Mouse (Mus musculus) stomach, embryonic 14.5 days (tissue): Measurements from ENCODE around the gene Mmp24. TPM values are rescaled to one million over a fixed set of nuclear protein-coding genes. Genes with fewer than 3 reads are reported as not detected.

Experiments used
- ATAC-seq: fragments of 200-750 bp; cut with Nextera tagmentation; 2 replicates; pipeline ENCODE4 v1.8.0; 2017; ENCODE audit warnings: low read depth, moderate TSS enrichment; ENCODE audit not compliant: insufficient number of reproducible peaks, insufficient read depth, low FRiP score
- H3K27ac ChIP-seq: fragments of 300-500 bp; sonication (generic); 2 replicates; pipeline ENCODE4 v1.5.1; 2014; ENCODE audit warnings: mild to moderate bottlenecking, low read length, moderate library complexity, mixed read lengths
- H3K27me3 ChIP-seq: fragments of 300-500 bp; sonication (generic); 2 replicates; pipeline ENCODE4 v1.6.1; 2014; ENCODE audit warnings: low read length, control low read depth, mixed read lengths; ENCODE audit not compliant: control insufficient read depth, insufficient read depth
- H3K36me3 ChIP-seq: fragments of 300-500 bp; sonication (generic); 2 replicates; pipeline ENCODE4 v1.6.1; 2014; ENCODE audit warnings: mild to moderate bottlenecking, control low read depth, low read length, moderate library complexity, mixed read lengths; ENCODE audit not compliant: control insufficient read depth, insufficient read depth
- H3K4me1 ChIP-seq: fragments of 300-500 bp; sonication (generic); 2 replicates; pipeline ENCODE4 v1.6.1; 2014; ENCODE audit warnings: low read length, control low read depth, mixed read lengths; ENCODE audit not compliant: control insufficient read depth, insufficient read depth
- H3K4me2 ChIP-seq: fragments of 300-500 bp; sonication (generic); replicated peaks from 2 replicates; pipeline ENCODE4 v1.6.1; 2014; ENCODE audit warnings: low read depth, low read length, control low read depth
- H3K4me3 ChIP-seq: fragments of 300-500 bp; sonication (generic); 2 replicates; pipeline ENCODE4 v1.5.1; 2014; ENCODE audit warnings: low read depth, low read length, control low read depth
- H3K9ac ChIP-seq: fragments of 300-500 bp; sonication (generic); replicated peaks from 2 replicates; pipeline ENCODE4 v1.6.1; 2014; ENCODE audit warnings: low read depth, mild to moderate bottlenecking, control low read depth, low read length, moderate library complexity, mixed read lengths
- H3K9me3 ChIP-seq: fragments of 300-500 bp; sonication (generic); 2 replicates; pipeline ENCODE4 v1.6.1; 2016; ENCODE audit warnings: low read depth, low read length, control low read depth; ENCODE audit not compliant: control insufficient read depth
- WGBS: fragments of 180-500 bp; shearing (Covaris S2); extraction: QIAGEN DNeasy Blood & Tissue Kit; methylation state at CpG from one replicate; pipeline ENCODE4 v1.1.7; 2014; 5-methylcytosine and 5-hydroxymethylcytosine counted together
- polyA plus RNA-seq: library from polyadenylated mRNA; unstranded; fragments of >200 nt; fragmentation: Nextera tagmentation; extraction: Ambion mirVana; gene quantifications from 2 replicates; pipeline ENCODE4 v1.2.1, GENCODE M21; 2014

Gene Mmp24
- polyA plus RNA-seq, 1 experiment from 2014 or later = 0.51 TPM

GRCm38 (mm10) chr2:155756855-155757566 is 18.1 kb upstream of the Mmp24 start:
- Histone ChIP-seq H3K27me3 (no peaks in the 10 kb centered on the region), H3K9me3 (no peaks in the 10 kb centered on the region), H3K36me3 (no peaks in the 10 kb centered on the region), H3K4me1 (no peaks in the 10 kb centered on the region), H3K9ac (no peak overlapping the region), H3K4me3 (no peak overlapping the region), H3K4me2 (no peak overlapping the region), H3K27ac (no peak overlapping the region)
- no peak for ATAC-seq
- 66% methylated on average over 14 of the region's 14 CpGs for WGBS

DNA sequence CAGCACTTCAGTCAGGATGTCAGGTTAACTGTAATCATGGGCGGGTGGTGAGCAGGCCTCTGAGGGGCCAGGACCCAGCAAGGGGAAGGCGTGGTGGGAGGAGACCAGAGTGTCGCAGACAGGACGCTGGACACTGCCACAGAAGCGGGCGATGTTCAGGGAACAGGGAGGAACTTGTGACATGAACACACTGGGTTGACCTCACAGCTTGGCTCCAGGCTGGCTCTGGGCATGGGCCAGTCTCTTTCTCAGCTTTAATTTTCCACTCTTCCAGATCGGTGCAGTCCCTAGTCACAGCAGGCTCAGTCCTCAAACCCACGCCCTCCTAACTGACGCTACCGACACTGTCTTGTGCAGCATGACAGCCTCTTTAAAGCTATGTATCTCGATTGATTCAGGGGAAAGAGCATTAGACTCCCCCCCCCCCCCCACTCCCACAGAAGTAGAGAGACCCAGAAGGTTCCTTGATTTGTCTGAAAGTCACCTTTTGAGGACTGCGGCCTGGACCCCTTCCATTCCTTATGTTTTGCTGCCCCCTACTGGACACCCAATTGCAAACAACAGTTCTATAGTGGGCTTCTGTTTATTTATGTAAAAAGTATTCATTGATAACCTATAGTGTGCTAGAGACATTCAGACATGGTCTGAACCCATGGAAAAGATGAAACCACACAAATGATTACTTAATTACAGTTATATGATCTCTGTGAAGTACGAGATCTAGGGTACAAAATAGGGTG is 10.3 kb upstream of the Mmp24 start:
- H3K27me3 ChIP-seq = no peaks in the 10 kb centered on the region
- H3K9me3 ChIP-seq = no peaks in the 10 kb centered on the region
- no peaks in the 10 kb centered on the region for H3K36me3 ChIP-seq
- no peak overlapping the region for H3K27ac ChIP-seq
- ATAC-seq = no peak
- WGBS = 47% methylated on average over 13 of the region's 13 CpGs
- H3K4me3 ChIP-seq = no peak overlapping the region
- no peaks in the 10 kb centered on the region for H3K4me1 ChIP-seq
- no peak overlapping the region for H3K4me2 ChIP-seq
- no peak overlapping the region for H3K9ac ChIP-seq

GRCm38 (mm10) chr2:155773664-155774063 is 1.5 kb upstream of the Mmp24 start:
- Histone ChIP-seq H3K9ac (no peak overlapping the region), H3K4me2 (no peak overlapping the region), H3K36me3 (no peaks in the 10 kb centered on the region), H3K4me3 (no peak overlapping the region), H3K27ac (no peak overlapping the region), H3K9me3 (no peaks in the 10 kb centered on the region), H3K4me1 (0 out of 2 replicates have a peak, but pooled peaks cover 7% of the 10 kb centered on the region), H3K27me3 (peaks cover 16% of the 10 kb centered on the region; the same call in 1 of the 2 replicates)
- 57% methylated on average over 4 of the region's 4 CpGs for WGBS
- no peak for ATAC-seq

DNA sequence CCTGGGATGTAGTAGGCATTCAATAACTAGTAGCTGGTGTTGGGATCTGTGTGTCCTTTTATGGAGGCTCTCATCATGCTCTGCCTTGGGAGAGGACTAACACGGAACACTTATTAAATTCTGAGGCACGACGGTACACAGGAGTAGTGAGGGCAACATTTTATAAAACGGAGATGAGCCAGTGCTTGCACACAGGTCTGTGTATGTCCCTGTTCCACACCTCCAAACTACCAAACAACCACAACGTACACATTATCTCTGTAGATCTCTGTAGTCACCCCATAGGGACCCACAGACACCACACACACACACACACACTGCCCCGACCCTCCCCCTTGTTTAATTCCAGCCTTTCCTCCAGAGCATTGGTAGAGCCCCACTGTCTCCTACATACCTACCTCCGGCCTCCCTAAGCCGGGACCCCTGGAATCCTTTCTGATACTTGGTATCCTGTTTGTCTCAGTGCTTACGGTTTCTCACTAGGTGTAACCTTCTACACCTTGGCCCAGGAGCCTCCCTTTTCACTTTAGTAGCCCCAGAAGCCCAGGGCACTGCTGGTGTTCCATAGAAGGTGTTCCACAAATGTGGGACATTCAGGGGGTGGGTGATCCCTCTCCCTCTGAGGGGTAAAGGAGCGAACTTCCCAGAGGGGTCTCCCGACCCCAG is 748 bp upstream of the Mmp24 start:
- 0 out of 2 replicates have a peak, but pooled peaks cover 7% of the 10 kb centered on the region for H3K4me1 ChIP-seq
- WGBS = 55% methylated on average over 11 of the region's 11 CpGs
- peaks cover 16% of the 10 kb centered on the region; the same call in 1 of the 2 replicates for H3K27me3 ChIP-seq
- no peaks in the 10 kb centered on the region for H3K36me3 ChIP-seq
- no peak for ATAC-seq
- H3K4me2 ChIP-seq = peak overlapping the region; percentile 95; the same call in 1 of the 2 replicates
- no peak overlapping the region; the same call in 1 of the 2 replicates for H3K9ac ChIP-seq
- no peaks in the 10 kb centered on the region for H3K9me3 ChIP-seq
- no peak overlapping the region for H3K27ac ChIP-seq
- H3K4me3 ChIP-seq = peak overlapping the region; percentile 31; the same call in 1 of the 2 replicates

DNA sequence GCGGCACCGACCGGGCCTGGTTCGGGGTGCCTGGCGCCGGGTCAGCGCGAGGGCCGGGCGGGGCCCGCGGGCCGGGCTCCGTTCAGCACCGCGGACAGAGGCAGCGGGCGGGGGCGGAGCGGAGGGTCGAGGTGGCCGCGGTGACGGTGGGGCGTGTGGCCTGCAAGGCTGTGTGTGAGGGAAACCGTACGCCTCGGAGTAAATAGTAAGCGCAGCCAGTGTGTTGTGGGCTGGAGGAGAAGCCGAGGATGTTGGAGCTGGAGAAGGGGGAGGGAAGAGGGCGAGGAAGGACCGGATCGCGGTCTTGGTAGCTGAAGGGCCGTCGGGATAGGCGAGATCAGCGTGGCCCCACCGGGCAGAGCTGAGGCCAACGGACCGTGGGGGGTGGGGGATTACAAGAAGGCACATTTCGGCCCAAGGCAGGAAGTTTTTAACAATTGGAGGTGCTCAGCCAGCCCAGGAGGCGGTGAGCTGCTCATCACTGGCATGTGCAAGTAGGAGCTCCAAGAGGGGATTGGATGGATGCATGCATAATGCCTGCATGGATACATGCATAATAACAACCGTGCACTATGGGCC is 632 bp downstream of the Mmp24 start:
- Histone ChIP-seq H3K27ac (no peak overlapping the region), H3K9me3 (no peaks in the 10 kb centered on the region), H3K36me3 (no peaks in the 10 kb centered on the region), H3K4me3 (peak overlapping the region; percentile 31), H3K27me3 (peaks cover 16% of the 10 kb centered on the region; the same call in 1 of the 2 replicates), H3K9ac (no peak overlapping the region), H3K4me1 (0 out of 2 replicates have a peak, but pooled peaks cover 7% of the 10 kb centered on the region), H3K4me2 (peak overlapping the region; percentile 95)
- 2% methylated on average over 44 of the region's 44 CpGs for WGBS
- peak; percentile 61; the same call in 1 of the 2 replicates for ATAC-seq

DNA sequence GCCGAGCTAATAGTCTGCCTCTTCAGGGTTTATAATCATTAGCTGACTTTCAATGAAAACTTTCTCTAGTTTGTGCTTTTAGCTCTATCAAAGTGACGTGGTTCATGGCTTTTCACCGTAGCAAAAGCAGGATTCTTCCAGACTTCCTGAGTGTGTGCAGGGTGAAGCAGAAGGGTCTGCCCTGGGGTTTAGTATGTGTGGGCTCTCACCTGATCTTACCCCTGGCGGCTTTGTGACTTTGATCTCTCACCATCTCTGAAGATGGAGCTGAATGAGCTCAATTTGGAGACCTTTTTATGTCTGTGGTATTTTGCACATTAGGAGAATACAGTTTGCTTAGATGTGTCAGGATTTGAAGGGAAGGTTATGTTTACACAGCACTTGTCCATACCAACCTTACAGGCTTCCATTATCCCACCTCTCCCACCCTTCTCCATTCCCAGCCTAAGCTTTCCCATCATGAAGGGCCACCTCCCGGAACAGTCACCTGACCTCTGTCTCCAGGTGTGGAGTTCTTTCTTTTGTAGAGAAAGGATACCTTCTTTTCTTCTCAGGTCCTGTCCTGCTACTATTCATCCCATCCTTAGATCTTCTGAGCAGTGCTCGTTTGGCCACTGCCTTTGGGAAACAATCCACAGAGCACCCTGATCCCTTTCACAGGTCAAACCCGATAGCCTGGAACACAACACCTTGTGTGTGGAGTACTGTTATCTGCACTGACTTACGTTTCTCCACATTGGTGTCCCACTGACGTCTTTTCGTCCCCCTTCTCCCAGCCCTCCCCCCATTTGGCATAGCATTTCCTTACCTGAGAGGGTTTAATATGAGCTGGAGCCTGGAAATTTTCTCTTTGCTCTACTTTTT is 1.9 kb downstream of the Mmp24 start:
- Histone ChIP-seq H3K9ac (no peak overlapping the region), H3K27me3 (peaks cover 16% of the 10 kb centered on the region; the same call in 1 of the 2 replicates), H3K27ac (no peak overlapping the region), H3K9me3 (no peaks in the 10 kb centered on the region), H3K4me2 (no peak overlapping the region), H3K4me3 (no peak overlapping the region), H3K4me1 (0 out of 2 replicates have a peak, but pooled peaks cover 7% of the 10 kb centered on the region), H3K36me3 (no peaks in the 10 kb centered on the region)
- no peak for ATAC-seq
- WGBS = 57% methylated on average over 10 of the region's 10 CpGs

DNA sequence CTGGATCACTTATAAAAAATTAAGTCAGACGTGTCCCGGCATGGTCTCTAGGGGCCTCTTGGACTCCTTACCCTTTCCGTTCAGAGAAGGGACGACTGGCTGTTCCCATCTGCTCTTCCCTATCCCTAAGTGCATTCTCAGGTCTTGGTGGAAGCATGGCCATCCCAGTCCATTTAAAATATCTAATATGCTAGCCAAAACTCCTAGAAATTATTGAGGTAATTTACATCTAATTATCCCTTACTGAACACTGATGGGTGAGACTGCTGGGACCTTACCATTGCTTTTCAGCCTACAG is 2.5 kb downstream of the Mmp24 start:
- 76% methylated on average over 4 of the region's 4 CpGs for WGBS
- no peaks in the 10 kb centered on the region for H3K9me3 ChIP-seq
- 0 out of 2 replicates have a peak, but pooled peaks cover 7% of the 10 kb centered on the region for H3K4me1 ChIP-seq
- no peaks in the 10 kb centered on the region for H3K36me3 ChIP-seq
- no peak overlapping the region for H3K9ac ChIP-seq
- ATAC-seq = no peak
- H3K27me3 ChIP-seq = peaks cover 16% of the 10 kb centered on the region; the same call in 1 of the 2 replicates
- H3K4me2 ChIP-seq = no peak overlapping the region
- no peak overlapping the region for H3K4me3 ChIP-seq
- no peak overlapping the region for H3K27ac ChIP-seq
